Mouse (Mus musculus) erythroblast, embryonic 14.5 days (primary cell): Measurements from ENCODE around the gene Dcps. TPM values are rescaled to one million over a fixed set of nuclear protein-coding genes. Genes with fewer than 3 reads are reported as not detected.

Experiments
- H3K27me3 ChIP-seq: 2 replicates; pipeline ENCODE4 v1.6.1; 2012; ENCODE audit warnings: inconsistent platforms; ENCODE audit not compliant: control insufficient read depth
- H3K36me3 ChIP-seq: 2 replicates; pipeline ENCODE4 v1.6.1; 2012; ENCODE audit warnings: mild to moderate bottlenecking, inconsistent platforms; ENCODE audit not compliant: control insufficient read depth
- H3K4me1 ChIP-seq: 2 replicates; pipeline ENCODE4 v1.6.1; 2012; ENCODE audit warnings: inconsistent platforms; ENCODE audit not compliant: control insufficient read depth
- H3K4me3 ChIP-seq: replicated peaks from 2 replicates; pipeline ENCODE3; 2012; ENCODE audit warnings: moderate library complexity, mild to moderate bottlenecking, inconsistent platforms
- H3K9me3 ChIP-seq: 2 replicates; pipeline ENCODE4 v1.6.1; 2012; ENCODE audit warnings: low read length, inconsistent platforms, mixed read lengths; ENCODE audit not compliant: control insufficient read depth
- GATA1 ChIP-seq: IDR thresholded peaks from 2 replicates; pipeline ENCODE4 v1.6.1; 2012; ENCODE audit warnings: low read length, inconsistent platforms, mixed read lengths
- TAL1 ChIP-seq: IDR thresholded peaks from 3 replicates; pipeline ENCODE4 v1.6.1; 2012; ENCODE audit warnings: low read length, inconsistent platforms, mixed read lengths
- polyA plus RNA-seq: library from polyadenylated mRNA; stranded (reverse); fragments of >175 nt; gene quantifications from 2 replicates; pipeline ENCODE4 v1.2.3, GENCODE M21; 2012

The Dcps gene
- polyA plus RNA-seq, 1 experiment = 11.0 TPM

DNA sequence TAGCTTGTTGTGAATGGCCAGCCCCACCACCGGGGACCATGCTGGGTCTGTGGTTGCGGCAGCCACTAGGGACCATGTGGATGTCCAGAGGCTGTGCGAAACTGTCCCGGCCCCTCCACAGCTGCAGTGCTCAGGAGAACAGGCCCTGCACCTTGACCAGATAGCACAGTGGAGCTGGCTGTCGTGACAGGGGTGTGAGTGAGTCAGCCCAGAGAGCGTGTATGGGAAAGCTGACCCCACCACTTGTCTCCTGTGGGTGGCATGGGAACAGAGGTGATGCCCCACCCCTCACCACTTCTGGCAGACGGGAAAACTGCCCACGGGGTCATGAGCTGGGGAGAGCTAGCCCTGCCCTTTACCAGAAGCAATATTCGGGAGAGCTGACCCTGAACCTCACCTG lies 30.7 kb downstream of the Dcps start:
- no peaks in the 10 kb centered on the region for H3K9me3 ChIP-seq
- no peaks in the 10 kb centered on the region for H3K27me3 ChIP-seq
- TF ChIP-seq TAL1 (no peak), GATA1 (no peak)
- peaks cover 32% of the 10 kb centered on the region for H3K36me3 ChIP-seq
- peaks cover 24% of the 10 kb centered on the region for H3K4me1 ChIP-seq
- no peak overlapping the region for H3K4me3 ChIP-seq

GRCm38 (mm10) chr9:35142221-35142620 lies 33.6 kb downstream of the Dcps start:
- no peak overlapping the region for H3K4me3 ChIP-seq
- TF ChIP-seq TAL1 = no peak
- TF ChIP-seq GATA1 = no peak
- no peaks in the 10 kb centered on the region for H3K9me3 ChIP-seq
- no peaks in the 10 kb centered on the region for H3K27me3 ChIP-seq
- H3K36me3 ChIP-seq = peaks cover 48% of the 10 kb centered on the region
- peaks cover 23% of the 10 kb centered on the region for H3K4me1 ChIP-seq

- no peaks in the 10 kb centered on the region for H3K9me3 ChIP-seq
- no peak overlapping the region for H3K4me3 ChIP-seq
- H3K27me3 ChIP-seq = no peaks in the 10 kb centered on the region
- TF ChIP-seq GATA1 (no peak), TAL1 (no peak)
- peaks cover 61% of the 10 kb centered on the region for H3K36me3 ChIP-seq
- peaks cover 23% of the 10 kb centered on the region for H3K4me1 ChIP-seq
Observed at GRCm38 (mm10) chr9:35139231-35139744, 36.6 kb downstream of the Dcps start.

- TF ChIP-seq TAL1 (no peak), GATA1 (no peak)
- Histone ChIP-seq H3K4me3 (no peak overlapping the region), H3K9me3 (no peaks in the 10 kb centered on the region), H3K4me1 (peaks cover 23% of the 10 kb centered on the region), H3K36me3 (peaks cover 61% of the 10 kb centered on the region), H3K27me3 (no peaks in the 10 kb centered on the region)
Observed at GRCm38 (mm10) chr9:35138029-35138428, 37.8 kb downstream of the Dcps start.

DNA sequence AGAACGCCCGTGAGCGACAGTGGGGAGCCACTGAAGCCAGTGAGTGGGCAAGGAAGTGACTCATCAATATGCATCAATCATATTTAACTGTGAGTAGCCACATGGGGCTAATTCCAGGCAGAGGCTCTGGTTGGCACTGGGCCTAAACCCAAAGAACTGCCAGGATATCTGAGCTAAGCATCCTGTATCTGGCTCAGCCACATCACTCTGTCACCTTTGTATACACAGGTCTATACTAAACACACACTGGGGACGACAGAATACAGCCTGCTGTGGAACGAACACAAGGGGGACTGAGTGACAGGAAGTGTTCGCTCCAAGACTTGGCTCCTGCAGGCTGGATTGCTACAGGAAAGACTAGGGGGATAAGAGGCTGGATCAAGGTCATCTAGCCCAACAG lies 40.3 kb downstream of the Dcps start:
- Histone ChIP-seq H3K4me3 (no peak overlapping the region), H3K36me3 (peaks cover 79% of the 10 kb centered on the region), H3K27me3 (no peaks in the 10 kb centered on the region), H3K4me1 (peaks cover 19% of the 10 kb centered on the region), H3K9me3 (no peaks in the 10 kb centered on the region)
- no peak for TF ChIP-seq GATA1
- no peak for TF ChIP-seq TAL1

DNA sequence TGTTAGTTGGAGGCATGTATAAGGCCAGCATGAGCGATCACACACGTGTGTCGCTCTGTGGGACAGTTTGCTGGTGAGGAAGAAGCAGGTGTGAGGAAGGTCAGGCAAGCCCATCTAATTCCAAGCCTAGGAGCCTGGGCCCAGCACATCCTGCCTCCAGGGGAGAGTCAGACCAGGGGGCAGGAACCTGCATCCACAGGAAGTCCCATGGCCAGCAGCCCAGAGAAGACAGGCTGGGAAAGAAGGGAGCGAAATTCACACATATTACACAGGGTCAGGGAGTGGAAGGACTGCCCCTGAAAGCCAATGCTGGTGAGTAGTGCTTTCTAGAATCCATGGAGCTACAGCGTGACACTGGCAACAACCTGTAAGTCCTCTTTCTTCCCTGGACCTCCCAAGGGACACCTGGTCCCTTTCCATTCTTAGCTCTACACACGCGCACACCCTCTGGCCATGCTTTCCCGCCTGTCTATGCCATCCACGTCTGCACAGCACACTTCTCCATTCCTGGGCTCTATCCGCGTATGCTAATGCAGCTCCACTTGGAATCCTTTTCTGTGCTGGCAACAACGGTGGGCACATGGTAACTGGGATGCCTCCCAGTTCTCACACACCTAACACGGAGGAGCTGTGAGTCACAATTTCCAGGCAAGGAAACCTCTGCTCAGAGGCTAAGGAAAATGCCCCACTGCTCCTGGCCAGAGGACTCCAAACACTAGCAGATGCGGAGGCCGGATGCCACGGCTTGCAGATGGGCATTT lies 44.0 kb downstream of the Dcps start:
- peaks cover 42% of the 10 kb centered on the region for H3K4me1 ChIP-seq
- no peaks in the 10 kb centered on the region for H3K27me3 ChIP-seq
- TF ChIP-seq GATA1 (no peak), TAL1 (no peak)
- H3K9me3 ChIP-seq = no peaks in the 10 kb centered on the region
- H3K4me3 ChIP-seq = no peak overlapping the region
- H3K36me3 ChIP-seq = peaks cover 96% of the 10 kb centered on the region

GRCm38 (mm10) chr9:35128995-35129418 lies 46.9 kb downstream of the Dcps start:
- TF ChIP-seq TAL1 (no peak), GATA1 (no peak)
- no peak overlapping the region for H3K4me3 ChIP-seq
- peaks cover 58% of the 10 kb centered on the region for H3K4me1 ChIP-seq
- H3K27me3 ChIP-seq = no peaks in the 10 kb centered on the region
- H3K9me3 ChIP-seq = no peaks in the 10 kb centered on the region
- peaks cover 97% of the 10 kb centered on the region for H3K36me3 ChIP-seq

DNA sequence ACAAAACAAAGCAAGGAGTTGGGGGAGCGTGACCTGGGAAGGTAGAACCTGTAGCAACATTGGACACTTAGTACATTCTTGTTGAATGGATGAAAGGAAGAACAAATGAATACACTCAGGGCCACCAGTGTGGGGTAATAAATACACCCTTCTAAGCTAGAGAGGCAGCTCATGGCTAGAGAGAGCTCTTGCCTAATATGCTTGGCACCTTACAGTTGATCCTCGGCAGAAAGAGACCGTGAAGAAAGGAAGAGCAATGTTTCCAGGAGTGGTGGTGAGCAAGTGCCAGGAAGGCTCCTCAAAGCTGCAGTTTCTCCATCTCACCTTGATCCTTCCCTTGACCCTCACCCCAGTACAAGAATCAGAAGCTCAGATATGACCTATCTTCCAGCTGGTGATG lies 47.3 kb downstream of the Dcps start:
- no peaks in the 10 kb centered on the region for H3K9me3 ChIP-seq
- peaks cover 63% of the 10 kb centered on the region for H3K4me1 ChIP-seq
- peaks cover 97% of the 10 kb centered on the region for H3K36me3 ChIP-seq
- TF ChIP-seq GATA1 = no peak
- no peak for TF ChIP-seq TAL1
- no peak overlapping the region for H3K4me3 ChIP-seq
- no peaks in the 10 kb centered on the region for H3K27me3 ChIP-seq

GRCm38 (mm10) chr9:35127561-35127960 lies 48.3 kb downstream of the Dcps start:
- no peak for TF ChIP-seq GATA1
- no peak for TF ChIP-seq TAL1
- no peaks in the 10 kb centered on the region for H3K27me3 ChIP-seq
- H3K4me1 ChIP-seq = peaks cover 73% of the 10 kb centered on the region
- peaks cover 100% of the 10 kb centered on the region for H3K36me3 ChIP-seq
- no peak overlapping the region for H3K4me3 ChIP-seq
- H3K9me3 ChIP-seq = no peaks in the 10 kb centered on the region

- no peak for TF ChIP-seq TAL1
- Histone ChIP-seq H3K36me3 (peaks cover 100% of the 10 kb centered on the region), H3K4me3 (no peak overlapping the region), H3K4me1 (peaks cover 77% of the 10 kb centered on the region), H3K27me3 (no peaks in the 10 kb centered on the region), H3K9me3 (no peaks in the 10 kb centered on the region)
Observed at GRCm38 (mm10) chr9:35127147-35127546, 48.7 kb downstream of the Dcps start.
